ENCODE assay signal across 8 mouse cellular contexts in the genomic region with DNA sequence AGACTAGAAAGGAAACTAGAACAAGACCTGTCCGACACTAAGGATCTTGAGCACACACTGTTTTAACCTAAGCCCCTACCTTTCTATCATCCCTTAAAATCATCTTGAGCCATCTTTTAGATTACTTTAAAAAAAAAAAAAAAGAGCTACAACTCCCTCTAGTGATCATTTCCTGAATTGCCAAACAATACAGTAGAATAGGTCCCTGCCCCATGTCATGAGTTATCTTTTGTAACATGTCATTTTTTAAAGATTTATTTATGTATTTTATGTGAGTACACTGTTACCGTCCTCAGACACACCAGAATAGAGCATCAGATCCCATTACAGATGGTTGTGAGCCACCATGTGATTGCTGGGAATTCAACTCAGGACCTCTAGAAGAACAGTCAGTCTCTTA. TPM values are rescaled to one million over a fixed set of nuclear protein-coding genes. Genes with fewer than 3 reads are reported as not detected.
DNase-seq lines count a peak whose midpoint lies in the region; ATAC-seq and TF ChIP-seq lines count a peak whose summit lies in the region.

No protein-coding gene starts in this region.

- no peak for DNase-seq in cerebellum, adult 2 months
- no peak for DNase-seq in cerebellum, adult 11 months
- DNase-seq in kidney, postnatal 0 days (ENCODE audit: low spot score), result peak; percentile 55
- DNase-seq in kidney, postnatal 25 days, result no peak
- DNase-seq in Patski (ENCODE audit: low read depth, low spot score), result no peak
- DNase-seq in adrenal gland, postnatal 25 days, result no peak
- no peak for DNase-seq in kidney, postnatal 10 days

- POLR2A ChIA-PET in Patski (lab: Charles Lee), result no interaction called here

- CTCF ChIA-PET in Patski (lab: Charles Lee), result interaction anchor here (0.7 to 1.9 kb wide), 3 partner anchors 9 to 13 kb away, joined by 3 to 5 read pairs (median 4); no protein-coding TSS in a partner anchor

- H3K4me3 ChIP-seq in cerebellum, adult 2 months (replicated peaks; ENCODE audit: insufficient read depth, low read depth, low read length), result no peak overlapping the region
- no peak overlapping the region for H3K4me3 ChIP-seq in kidney, postnatal 0 days (replicated peaks; ENCODE audit: low read depth, low read length)

- no peak overlapping the region for H3K27ac ChIP-seq in cerebellum, adult 2 months (ENCODE audit: insufficient read depth, low read length)
- no peak overlapping the region for H3K27ac ChIP-seq in kidney, postnatal 0 days

- no peaks in the 10 kb centered on the region for H3K27me3 ChIP-seq in cerebellum, adult 2 months (ENCODE audit: control insufficient read depth, insufficient read depth, low read length)
- H3K27me3 ChIP-seq in kidney, postnatal 0 days (ENCODE audit: insufficient read depth, low read length), result no peaks in the 10 kb centered on the region
- no peaks in the 10 kb centered on the region for H3K27me3 ChIP-seq in Patski

- H3K9ac ChIP-seq in kidney, postnatal 0 days (ENCODE audit: low read depth, low read length), result no peak overlapping the region

- no peaks in the 10 kb centered on the region for H3K4me1 ChIP-seq in cerebellum, adult 2 months (ENCODE audit: control insufficient read depth, insufficient read depth, low read length)
- H3K4me1 ChIP-seq in kidney, postnatal 0 days (replicated peaks; ENCODE audit: insufficient read depth, low read length), result no peaks in the 10 kb centered on the region

- TF ChIP-seq CTCF in cerebellum, adult 2 months (IDR thresholded peaks at IDR 0.05; ENCODE audit: borderline replicate concordance, insufficient read depth, low read depth, low read length), result peak; percentile 37; the same call in 1 of the 2 replicates
- peak; percentile 68 for TF ChIP-seq CTCF in kidney, postnatal 0 days (IDR thresholded peaks at IDR 0.05; ENCODE audit: low read depth)
- peak; percentile 57 for TF ChIP-seq CTCF in Patski (IDR thresholded peaks at IDR 0.05)

- ATAC-seq in kidney, postnatal 0 days (replicated peaks; ENCODE audit: low FRiP score, low read depth), result no peak
- ATAC-seq in Patski, result peak; percentile 62
- peak; percentile 79 for ATAC-seq in megakaryocyte-erythroid progenitor cell, adult 5-6 weeks (replicated peaks; ENCODE audit: low FRiP score, low TSS enrichment, poor library complexity, severe bottlenecking)

- no peak overlapping the region for H3K4me2 ChIP-seq in kidney, postnatal 0 days (ENCODE audit: low read length)

- 43% methylated on average over 2 of the region's 2 CpGs for WGBS in cerebellum, adult 2 months
- 56% methylated on average over 2 of the region's 2 CpGs for WGBS in kidney, postnatal 0 days

- no peaks in the 10 kb centered on the region for H3K36me3 ChIP-seq in kidney, postnatal 0 days (ENCODE audit: insufficient read depth, low read length)

- no peaks in the 10 kb centered on the region for H3K9me3 ChIP-seq in kidney, postnatal 0 days (replicated peaks; ENCODE audit: low read length)

- TF ChIP-seq POLR2A in cerebellum, adult 2 months (IDR thresholded peaks at IDR 0.05; ENCODE audit: borderline replicate concordance, insufficient read depth, low read length), result no peak

- in situ Hi-C loops in Patski (cut with MboI; ENCODE audit: low pct_unique_long_range_greater_than_20kb), result loop anchor here (5.0 to 10.0 kb wide), 2 partner anchors 1049 to 1131 kb away; a partner anchor contains a TSS

RNA-seq across cellular contexts. Expression of a gene that starts 2.0 kb away (rescaled TPM):
- 0.59 and 0.70 TPM in 2 replicates for polyA plus RNA-seq in cerebellum, adult 2 months (2012; rRNA removed)
- 1.4 and 2.2 TPM in 2 replicates for polyA plus RNA-seq in kidney, postnatal 0 days (2015; fragmentation: Nextera tagmentation; extraction: Ambion mirVana)
- 4.0 TPM for polyA plus RNA-seq in Patski (2021)
- total RNA-seq in megakaryocyte-erythroid progenitor cell, adult 5-6 weeks (2014; fragmentation: Nextera tagmentation), result 1.2 and 1.4 TPM in 2 replicates
- total RNA-seq in megakaryocyte-erythroid progenitor cell, adult 5-6 weeks (2017), result 0.19 and 0.52 TPM in 2 replicates
- 7.9 and 11.4 TPM in 2 replicates for total RNA-seq in adrenal gland, postnatal 25 days (2021)

RNA-seq across cellular contexts. Expression of a gene that starts 10.2 kb away (rescaled TPM):
- 845 and 981 TPM in 2 replicates for polyA plus RNA-seq in cerebellum, adult 2 months (2012; rRNA removed)
- polyA plus RNA-seq in kidney, postnatal 0 days (2015; fragmentation: Nextera tagmentation; extraction: Ambion mirVana), result 742 and 859 TPM in 2 replicates
- 245 TPM for polyA plus RNA-seq in Patski (2021)
- 2,794 and 2,966 TPM in 2 replicates for total RNA-seq in megakaryocyte-erythroid progenitor cell, adult 5-6 weeks (2014; fragmentation: Nextera tagmentation)
- 2,588 and 3,250 TPM in 2 replicates for total RNA-seq in megakaryocyte-erythroid progenitor cell, adult 5-6 weeks (2017)
- 360 and 420 TPM in 2 replicates for total RNA-seq in adrenal gland, postnatal 25 days (2021)

RNA-seq across cellular contexts. Expression of a gene that starts 37.4 kb away (rescaled TPM):
- polyA plus RNA-seq in cerebellum, adult 2 months (2012; rRNA removed), result 19.5 and 20.6 TPM in 2 replicates
- polyA plus RNA-seq in kidney, postnatal 0 days (2015; fragmentation: Nextera tagmentation; extraction: Ambion mirVana), result 19.9 and 21.0 TPM in 2 replicates
- 39.2 TPM for polyA plus RNA-seq in Patski (2021)
- total RNA-seq in megakaryocyte-erythroid progenitor cell, adult 5-6 weeks (2014; fragmentation: Nextera tagmentation), result 55.5 and 56.0 TPM in 2 replicates
- total RNA-seq in megakaryocyte-erythroid progenitor cell, adult 5-6 weeks (2017), result 59.3 and 69.1 TPM in 2 replicates
- total RNA-seq in adrenal gland, postnatal 25 days (2021), result 35.7 and 42.2 TPM in 2 replicates

RNA-seq across cellular contexts. Expression of a gene that starts 42.8 kb away (rescaled TPM):
- polyA plus RNA-seq in cerebellum, adult 2 months (2012; rRNA removed), result 0.03 and 0.07 TPM in 2 replicates
- 0.32 and 0.50 TPM in 2 replicates for polyA plus RNA-seq in kidney, postnatal 0 days (2015; fragmentation: Nextera tagmentation; extraction: Ambion mirVana)
- polyA plus RNA-seq in Patski (2021), result not detected
- total RNA-seq in megakaryocyte-erythroid progenitor cell, adult 5-6 weeks (2014; fragmentation: Nextera tagmentation), result not detected in 2 replicates
- total RNA-seq in megakaryocyte-erythroid progenitor cell, adult 5-6 weeks (2017), result not detected in 2 replicates
- total RNA-seq in adrenal gland, postnatal 25 days (2021), result 9.4 and 9.5 TPM in 2 replicates
